Mouse (Mus musculus) Muller cell, postnatal 12 days (primary cell): ENCODE results near the gene Gabra5.

Source experiments
- DNase-seq: peaks from one replicate; pipeline ENCODE4 v3.0.0-alpha.2; 2015; ENCODE audit errors: inconsistent ontology term

The Gabra5 gene

GRCm38 (mm10) chr7:57386517-57387340 is 123.1 kb downstream of the Gabra5 start, which contains the start of gene Gabrg3:
TSS of gene Gabrg3 (minus strand) at chr7:57387188.
- peak; percentile 67 for DNase-seq

- DNase-seq, result peak; percentile 39
These were observed 125.7 kb downstream of the Gabra5 start for GRCm38 (mm10) chr7:57384112-57384511.

DNA sequence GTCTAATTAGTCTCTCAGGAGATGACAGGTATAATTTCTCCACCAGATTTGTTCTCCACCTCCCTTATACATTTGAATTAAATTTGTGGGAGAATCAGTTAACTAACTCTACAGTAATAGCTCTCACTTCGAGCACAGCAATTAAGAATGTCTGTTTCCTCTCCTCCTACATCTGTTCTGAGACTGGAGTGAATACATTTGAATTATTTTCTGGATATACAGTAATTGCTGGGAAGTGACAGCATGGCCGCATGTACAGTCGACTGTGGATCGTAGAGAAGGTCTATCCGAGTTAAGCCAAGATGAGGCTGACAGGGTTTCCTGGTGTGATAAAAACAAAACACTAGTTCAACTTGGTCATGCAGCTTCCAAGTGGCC is 143.9 kb downstream of the Gabra5 start:
- DNase-seq, result no peak

- DNase-seq, result no peak
These were observed 144.5 kb downstream of the Gabra5 start for GRCm38 (mm10) chr7:57365134-57366012.

DNA sequence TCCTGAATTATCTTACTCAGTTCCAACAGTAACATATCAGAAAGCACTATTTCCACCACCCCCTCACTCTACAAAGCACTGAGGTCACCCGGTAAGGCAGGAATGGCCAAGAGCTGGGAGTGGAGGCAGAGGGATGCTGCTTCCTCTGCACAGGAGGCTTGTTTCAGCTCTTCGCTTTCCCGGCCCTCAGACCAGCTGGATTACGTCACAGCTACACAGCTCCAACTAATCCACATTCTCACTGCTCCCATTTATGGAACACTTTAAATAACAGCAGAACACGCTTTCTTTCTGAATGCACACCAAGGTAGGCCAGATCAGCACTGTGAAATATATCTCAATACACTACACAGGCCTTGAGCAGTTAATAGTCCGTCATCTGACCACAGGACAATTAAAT is 146.0 kb downstream of the Gabra5 start:
- no peak for DNase-seq

- DNase-seq, result peak; percentile 81
These were observed 151.9 kb downstream of the Gabra5 start for GRCm38 (mm10) chr7:57357871-57358540.
